Mouse (Mus musculus) liver, postnatal 0 days (tissue): ENCODE results near the gene C77080.

Source experiments
- CTCF ChIP-seq: sonication (generic); IDR thresholded peaks from 2 replicates; pipeline ENCODE4 v1.5.1; 2016; ENCODE audit warnings: antibody characterized with exemption, low read depth
- EP300 ChIP-seq: IDR thresholded peaks from 2 replicates; pipeline ENCODE4 v1.6.1; 2016; ENCODE audit warnings: antibody characterized with exemption, low read depth, mild to moderate bottlenecking

DNA sequence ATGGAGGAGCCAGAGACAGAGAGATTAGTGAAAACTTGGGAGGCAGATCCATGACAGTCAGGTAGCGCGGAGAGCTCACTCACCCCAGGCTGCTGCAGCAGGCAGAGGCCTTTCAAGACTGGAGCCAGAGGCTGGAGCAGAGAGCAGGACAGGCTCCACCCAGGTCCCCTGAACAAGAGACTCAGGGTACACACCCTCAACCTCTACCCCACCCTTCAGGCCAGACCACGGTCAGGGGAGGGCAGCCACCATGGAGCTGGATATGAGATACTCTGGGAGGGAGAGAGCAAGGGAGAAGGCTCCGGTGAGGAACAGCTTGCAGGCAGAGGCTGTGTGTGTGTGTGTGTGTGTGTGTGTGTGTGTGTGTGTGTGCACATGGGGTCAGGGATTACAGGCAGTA, 5.0 kb upstream of the C77080 start:
- no peak for TF ChIP-seq CTCF
- no peak for TF ChIP-seq EP300
